Mouse (Mus musculus): ENCODE data around the gene Gm29609.
"Not testable (repeated sequence)": the region's sequence is repeated elsewhere in the genome, so short reads cannot be mapped to it uniquely, and the experiment has no call there.

Gm29609 gene

DNA sequence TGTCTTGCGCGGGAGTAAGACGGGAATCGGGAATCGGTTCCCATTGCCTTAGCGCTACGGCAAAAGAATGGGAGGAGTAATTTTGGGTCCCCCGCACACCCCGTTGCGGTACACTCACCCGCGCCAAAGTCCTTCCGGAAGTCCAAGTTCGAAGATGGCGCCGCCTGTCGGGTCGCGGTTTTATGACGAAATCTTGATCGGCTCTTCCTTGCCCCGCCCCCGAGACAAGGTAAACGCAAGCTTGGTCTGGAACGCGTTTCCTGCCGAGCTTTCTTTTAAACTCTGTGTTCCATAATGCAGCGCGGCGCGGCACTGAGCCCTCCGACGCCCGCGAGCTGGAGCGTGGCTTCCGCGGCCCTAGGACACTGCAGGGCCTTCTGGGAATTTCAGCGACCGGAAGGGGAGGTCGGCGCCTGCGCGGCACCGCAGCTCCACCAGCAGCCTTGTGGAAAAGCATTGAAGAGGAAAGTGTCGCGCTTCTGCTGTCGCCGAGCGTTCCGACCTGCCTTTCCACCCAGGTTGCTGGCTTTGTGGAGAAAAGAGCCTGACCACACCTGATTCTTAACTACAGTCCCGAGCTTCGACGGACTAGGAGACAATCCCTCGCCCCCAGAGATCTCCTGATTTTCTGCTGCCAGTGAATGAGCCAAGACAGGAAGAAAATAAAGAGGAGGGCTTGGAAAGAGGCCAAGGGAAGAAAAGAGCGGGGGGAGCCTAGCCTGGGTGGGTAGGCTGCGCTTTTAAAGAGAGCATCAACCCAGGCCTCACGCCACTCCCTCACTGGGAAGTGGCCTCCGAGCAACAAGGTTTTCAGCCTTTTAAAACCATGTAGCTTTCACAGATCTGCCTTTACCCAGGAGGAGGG lies at the start of gene Gm29609, which contains the start of gene Gtf3c2:
TSS of gene Gm29609 (minus strand) at position 146 of the 865 bp plus-strand sequence.
TSS of gene Gtf3c2 (minus strand) at position 379 of the 865 bp plus-strand sequence.
- DNase-seq = peak; percentile 96

GRCm38 (mm10) chr5:31226641-31227040 lies 46.9 kb upstream of the Gm29609 start:
- no peak for DNase-seq

GRCm38 (mm10) chr5:31222696-31223095 lies 43.0 kb upstream of the Gm29609 start:
- DNase-seq = no peak

GRCm38 (mm10) chr5:31221304-31221945 lies 41.7 kb upstream of the Gm29609 start:
- DNase-seq = no peak

DNA sequence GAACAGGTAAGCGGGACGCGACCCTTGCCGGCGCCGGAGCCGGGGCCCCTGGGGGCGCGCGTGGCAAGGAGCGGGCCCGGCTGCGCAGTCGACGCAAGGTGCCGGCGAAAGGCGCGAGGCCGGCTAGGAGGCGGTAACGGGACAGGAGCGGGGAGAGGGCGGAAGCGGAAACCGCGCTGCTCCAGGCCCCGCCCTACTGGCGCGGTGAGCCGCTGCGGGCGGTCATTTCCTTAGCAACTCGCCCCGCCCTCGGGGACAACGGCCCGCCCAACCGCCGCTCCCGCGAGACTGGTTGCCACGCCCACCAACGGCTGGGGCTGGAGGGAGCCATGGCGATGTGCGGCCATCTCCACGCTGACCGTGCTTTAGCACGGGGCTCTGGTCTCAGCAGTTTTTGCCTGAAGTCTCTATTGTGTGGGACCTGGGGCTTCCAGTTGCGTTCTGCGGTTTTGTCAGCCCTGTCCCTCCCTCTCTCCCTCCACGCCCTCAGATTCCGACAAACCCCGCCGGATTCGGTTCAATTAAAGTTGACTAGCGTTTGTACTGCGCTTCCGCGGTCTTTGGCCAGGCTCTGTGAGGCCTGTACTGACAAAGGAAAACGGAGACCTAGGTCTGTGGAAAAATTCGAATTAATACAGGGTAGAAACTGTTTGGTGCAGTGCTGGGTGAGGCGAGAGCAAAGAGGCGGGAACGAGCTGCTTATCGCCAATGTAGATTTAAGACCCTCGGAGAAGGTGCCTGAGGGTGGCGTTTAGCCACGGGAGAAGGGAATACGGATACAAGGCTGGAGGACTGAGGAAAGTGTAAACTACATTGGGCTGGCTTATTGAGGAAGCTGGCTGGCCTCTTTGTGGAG lies 41.0 kb upstream of the Gm29609 start, which contains the start of gene Ppm1g:
TSS of gene Ppm1g (minus strand) at position 240 of the 856 bp plus-strand sequence.
- peak; percentile 95 for DNase-seq

DNA sequence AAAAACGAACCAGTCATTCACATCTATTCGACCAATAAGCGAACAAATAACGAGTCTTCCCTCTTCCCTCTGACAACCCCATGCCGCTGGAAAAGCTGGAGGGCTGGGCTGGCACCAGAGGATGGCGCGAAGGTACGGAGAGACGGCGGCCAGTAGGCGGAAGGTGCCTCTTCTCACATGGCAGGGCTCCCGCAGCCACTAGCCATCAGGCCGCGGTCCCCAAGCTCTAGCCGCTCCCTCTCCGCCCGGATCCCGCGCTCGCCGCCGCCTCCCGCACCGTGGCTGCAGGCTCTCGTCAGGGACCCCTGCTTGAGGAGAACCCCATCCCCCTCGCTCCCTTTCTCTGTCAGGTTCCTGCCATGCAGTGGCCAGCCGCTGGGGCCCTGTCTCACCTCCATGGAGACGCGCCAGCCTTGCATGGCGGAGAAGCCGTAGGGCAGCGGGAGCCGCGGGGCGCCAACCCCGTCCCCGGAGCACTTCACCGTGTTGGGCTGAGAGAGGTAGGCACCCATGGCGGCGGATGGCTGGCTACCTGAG lies 40.3 kb upstream of the Gm29609 start:
- DNase-seq = no peak

GRCm38 (mm10) chr5:31219474-31219873 lies 39.8 kb upstream of the Gm29609 start:
- DNase-seq = no peak

DNA sequence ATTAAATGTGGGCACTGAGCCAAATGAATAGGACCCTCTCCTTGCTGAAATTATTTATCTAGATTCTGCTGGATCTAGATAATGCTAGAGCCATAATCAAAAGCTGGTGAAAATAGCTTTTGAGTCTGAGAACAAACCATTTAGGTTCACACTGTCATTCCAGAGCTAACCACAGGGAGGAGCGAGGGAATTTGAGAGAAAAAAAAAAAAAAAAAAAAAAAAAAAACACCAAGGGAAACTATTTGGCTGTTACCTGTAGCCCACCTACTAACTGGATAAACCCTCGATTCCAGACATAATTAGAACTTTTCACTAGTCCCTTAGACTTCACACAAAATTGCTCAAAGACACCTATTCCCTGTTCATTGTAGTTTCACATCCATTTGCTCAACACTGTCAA lies 39.4 kb upstream of the Gm29609 start:
- no peak for DNase-seq

- DNase-seq = no peak
Observed at GRCm38 (mm10) chr5:31218294-31218693, 38.6 kb upstream of the Gm29609 start.

- not testable (repeated sequence) for DNase-seq
Observed at GRCm38 (mm10) chr5:31216554-31216953, 36.8 kb upstream of the Gm29609 start.

DNA sequence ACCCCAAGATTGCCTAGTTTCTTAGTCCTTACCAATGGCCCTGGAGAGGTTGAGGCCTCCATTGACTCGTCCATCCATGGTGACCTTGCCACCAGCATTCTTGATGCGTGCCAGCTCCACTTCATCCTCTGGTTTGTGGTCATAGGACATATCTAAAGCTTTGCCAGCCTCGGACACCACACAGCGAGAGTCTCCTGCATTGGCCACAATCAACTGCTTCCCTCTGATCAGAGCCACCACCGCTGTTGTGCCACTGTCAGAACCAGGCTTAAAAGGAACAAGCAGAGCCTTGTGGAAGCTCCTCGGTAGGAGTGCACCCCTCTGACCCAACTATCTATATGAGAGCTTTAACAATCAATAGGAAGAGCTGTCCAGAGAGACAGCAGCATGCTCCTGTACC lies 24.7 kb upstream of the Gm29609 start:
- DNase-seq = no peak

- no peak for DNase-seq
Observed at GRCm38 (mm10) chr5:31203866-31204265, 24.2 kb upstream of the Gm29609 start.

GRCm38 (mm10) chr5:31202933-31203332 lies 23.2 kb upstream of the Gm29609 start:
- no peak for DNase-seq

DNA sequence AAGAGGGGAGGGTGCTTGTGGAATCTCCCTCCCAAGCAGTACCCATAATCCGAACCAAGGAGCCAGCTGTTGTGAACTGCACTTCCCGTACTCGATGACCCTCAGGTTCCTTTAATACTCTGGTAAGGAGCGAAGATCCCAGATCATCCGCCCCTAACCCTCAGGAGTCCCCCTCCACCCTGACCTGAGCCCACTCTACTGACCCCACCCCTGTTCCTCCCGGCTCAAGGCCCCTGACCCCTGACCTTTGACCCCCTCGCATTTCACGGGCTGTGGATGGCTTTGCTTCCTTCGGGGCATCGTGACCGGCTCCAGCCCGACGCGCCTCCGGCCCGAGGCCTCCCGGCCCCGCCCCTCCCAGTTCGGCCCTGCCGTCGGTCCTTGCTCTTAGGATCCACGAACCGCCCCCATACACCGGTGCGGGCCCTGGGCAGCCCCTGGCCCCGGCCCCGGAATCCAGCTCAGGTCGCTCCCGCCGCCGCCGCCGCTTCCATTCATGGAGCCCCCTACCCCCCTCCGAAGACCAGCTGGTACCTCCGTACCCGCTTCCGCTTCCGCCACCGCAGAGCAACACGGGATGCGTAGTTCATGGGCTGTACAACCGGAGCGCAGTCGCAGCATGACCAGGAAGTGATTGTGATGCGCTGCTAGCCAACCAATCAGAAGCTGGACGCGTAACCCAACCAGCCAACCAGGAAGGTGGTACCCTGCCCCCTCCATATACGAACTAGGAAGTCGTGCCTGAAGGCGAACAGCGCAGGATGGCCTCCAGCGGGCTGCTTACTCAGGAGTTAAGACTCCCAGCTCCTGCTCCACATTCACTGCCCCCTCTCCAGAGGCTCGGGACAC lies 22.3 kb upstream of the Gm29609 start, which contains the start of gene Zfp513:
TSS of gene Zfp513 (minus strand) at position 562 of the 849 bp plus-strand sequence.
- DNase-seq = peak; percentile 96

DNA sequence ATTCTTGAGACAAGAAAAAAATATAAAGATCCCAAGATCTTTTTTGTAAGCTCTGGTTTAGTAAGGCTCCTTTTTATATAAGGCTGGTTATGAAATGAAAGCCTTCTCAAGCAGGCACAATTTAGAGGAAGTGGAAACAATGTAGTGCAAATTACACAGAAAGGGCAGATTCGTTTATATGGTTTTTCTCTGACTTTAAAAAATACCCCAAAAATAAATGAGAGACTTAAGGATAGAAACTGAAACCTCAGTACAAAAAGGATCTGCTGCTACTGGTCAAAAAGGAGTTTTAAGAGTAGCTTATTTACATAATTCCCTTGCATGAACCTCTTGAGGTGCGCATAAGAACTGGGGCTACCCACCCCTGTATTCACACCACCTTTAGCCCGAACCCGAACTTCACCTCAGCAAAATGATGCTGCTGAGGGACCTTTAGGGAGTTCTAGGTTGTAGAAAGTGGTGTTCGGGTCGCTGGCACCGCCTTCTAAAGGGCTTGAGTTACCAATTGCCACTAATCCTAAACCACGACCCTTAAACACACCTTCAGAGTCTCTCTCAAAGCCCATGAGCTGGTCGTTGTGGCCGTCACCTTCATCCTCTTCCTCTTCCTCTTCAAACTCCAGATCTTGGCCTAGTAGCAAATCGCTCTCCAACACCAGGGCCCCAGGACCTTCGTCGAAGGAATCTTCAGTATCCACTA lies 21.5 kb upstream of the Gm29609 start:
- DNase-seq = no peak

DNA sequence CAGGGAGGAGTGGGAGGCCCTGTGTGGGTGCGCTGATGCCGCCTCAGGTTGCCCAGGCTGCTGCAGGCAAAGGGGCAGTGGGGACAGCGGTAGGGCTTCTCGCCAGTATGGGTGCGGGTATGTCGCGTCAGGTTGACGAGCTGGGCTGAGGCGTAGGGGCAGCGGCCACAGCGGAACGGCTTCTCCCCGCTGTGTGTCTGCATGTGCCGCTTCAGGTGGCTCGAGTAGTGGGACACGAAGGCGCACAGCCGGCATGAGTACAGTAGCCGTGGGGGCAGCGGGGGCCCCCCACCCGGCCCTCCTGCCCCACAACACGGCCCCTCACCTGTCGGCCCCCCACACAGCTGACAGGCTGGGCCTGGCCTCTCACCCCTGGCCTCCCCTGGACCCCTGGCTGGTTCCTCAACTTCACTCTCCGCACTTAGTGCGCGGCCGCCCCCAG lies 20.6 kb upstream of the Gm29609 start:
- DNase-seq = no peak

GRCm38 (mm10) chr5:31199893-31200292 lies 20.2 kb upstream of the Gm29609 start:
- no peak for DNase-seq

- DNase-seq = no peak
Observed at GRCm38 (mm10) chr5:31199321-31199892, 19.7 kb upstream of the Gm29609 start.

DNA sequence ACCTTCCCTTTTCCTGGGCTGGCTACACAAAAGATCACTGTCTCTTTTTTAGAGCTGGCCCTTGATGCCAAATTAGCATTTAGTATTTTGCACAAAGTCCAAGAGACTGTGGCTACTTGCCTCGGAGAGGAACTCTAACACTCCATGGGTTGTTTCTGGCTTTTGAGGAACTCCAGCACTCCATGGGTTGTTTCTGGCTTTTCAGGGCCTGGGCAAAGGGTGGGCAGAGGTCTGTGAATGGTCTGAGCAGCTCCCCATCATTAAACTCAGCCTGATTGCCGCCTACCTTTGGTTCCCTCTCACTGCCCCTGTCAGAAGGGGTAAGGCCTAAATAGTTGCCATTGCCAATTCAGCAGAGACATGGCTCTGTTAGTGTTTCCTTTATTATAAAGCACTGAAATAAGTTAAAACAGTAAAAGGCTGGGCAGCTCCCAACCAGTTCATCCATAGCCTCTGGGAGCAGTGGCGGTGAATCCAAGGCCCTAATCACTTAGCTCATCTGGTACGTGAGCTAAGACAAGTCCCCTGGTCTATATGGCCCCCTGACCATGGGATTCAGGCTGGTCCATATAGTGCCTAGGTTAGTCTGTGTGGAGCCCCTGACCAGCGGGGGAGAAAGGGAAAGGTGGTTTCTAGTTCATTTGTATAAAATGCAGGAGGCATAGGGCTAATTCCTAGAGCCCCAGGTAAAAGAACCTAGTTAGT lies 19.1 kb upstream of the Gm29609 start:
- no peak for DNase-seq

- no peak for DNase-seq
Observed at GRCm38 (mm10) chr5:31198170-31198569, 18.5 kb upstream of the Gm29609 start.
